Mouse (Mus musculus): ENCODE data around the gene C1qa.

DNA sequence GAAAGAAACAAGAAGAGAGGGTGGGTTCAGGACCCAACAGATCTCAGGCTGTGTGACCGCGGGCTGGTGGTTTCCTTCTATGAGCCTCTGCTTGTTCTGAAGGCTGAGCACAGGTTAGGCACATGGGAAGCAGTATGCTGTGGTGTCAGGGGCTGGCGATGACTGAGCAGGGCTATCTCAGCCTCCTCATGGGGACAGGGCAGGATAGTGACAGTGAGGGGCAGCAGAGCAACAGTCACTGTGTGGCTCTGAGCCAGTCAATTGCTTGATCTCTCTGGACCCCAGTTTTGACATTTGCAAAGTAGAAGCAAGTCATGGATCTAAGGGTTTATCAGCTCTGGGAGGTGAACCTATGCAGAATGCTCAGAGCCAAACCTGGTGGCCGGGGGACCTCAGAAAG lies 7.5 kb downstream of the C1qa start:
- TF ChIP-seq POLR2A (IDR thresholded peaks at IDR 0.05; ENCODE audit: borderline replicate concordance, insufficient read depth, low read length) (no peak), CTCF (IDR thresholded peaks at IDR 0.05; ENCODE audit: borderline replicate concordance, insufficient read depth, low read depth, low read length) (no peak)

All from cerebellum, adult 2 months (tissue).